Comparison of ENCODE assay signal across 10 mouse cellular contexts in the genomic region with DNA sequence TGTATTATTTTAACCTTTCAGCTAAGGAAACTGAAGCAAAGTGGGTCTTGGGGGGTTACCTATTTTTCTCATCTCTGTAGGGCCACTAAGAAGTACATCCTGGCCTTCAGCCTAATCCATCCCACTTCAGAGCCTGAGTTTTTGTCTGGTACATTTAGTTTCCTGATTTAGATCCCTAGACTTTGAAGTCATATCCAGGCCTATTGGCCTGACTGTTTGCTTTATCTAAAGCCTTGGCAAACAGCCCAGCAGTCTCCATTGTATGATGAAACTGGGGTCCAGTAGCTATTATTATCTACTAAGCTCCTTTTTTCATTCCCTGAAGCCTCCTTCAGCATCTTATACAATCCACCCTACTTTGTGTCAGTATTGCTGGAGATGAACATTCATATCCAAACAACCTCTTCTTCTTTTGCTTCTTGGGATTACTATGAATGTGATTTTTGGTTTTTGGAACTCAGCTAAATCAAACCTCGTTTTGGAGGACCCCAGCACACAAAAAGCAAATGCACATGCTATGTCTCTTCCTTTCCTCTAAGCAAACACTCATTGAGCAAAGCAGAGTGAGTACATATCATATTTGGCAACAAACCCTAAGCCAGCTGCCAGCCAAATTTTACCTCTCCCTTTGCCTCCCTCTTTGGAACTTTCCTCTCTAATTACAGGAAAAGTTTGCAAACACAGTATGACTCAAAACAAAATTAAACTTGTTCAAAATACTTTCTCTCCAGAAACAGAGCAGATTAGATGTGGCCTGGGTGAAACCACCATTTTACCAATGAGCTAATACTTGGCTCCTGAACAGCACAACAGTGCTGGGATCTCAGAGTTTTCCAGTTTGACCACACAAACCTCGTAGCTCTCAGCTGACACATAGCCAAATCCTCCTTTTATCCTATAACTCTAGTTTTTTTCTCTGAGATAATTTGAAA.
DNase-seq lines count a peak whose midpoint lies in the region; ATAC-seq and TF ChIP-seq lines count a peak whose summit lies in the region.
"Had no signal": no experiment of that assay in that cellular context is flagged by ENCODE, and none has a peak within 500 bp of the region (broad histone marks: within the 10 kb centered on the region; RNA-seq: fewer than 3 reads in every experiment).

No protein-coding gene starts in this region.

- H3K27me3 ChIP-seq in hindbrain, postnatal 0 days (ENCODE audit: insufficient read depth, low read length) = no peaks in the 10 kb centered on the region
- H3K27me3 ChIP-seq in hindbrain, embryonic 12.5 days = no peaks in the 10 kb centered on the region
- no peaks in the 10 kb centered on the region for H3K27me3 ChIP-seq in embryonic facial prominence, embryonic 15.5 days
- H3K27me3 ChIP-seq: limb, embryonic 12.5 days had no signal

- no peak overlapping the region for H3K4me3 ChIP-seq in hindbrain, postnatal 0 days (ENCODE audit: low read length)
- no peak overlapping the region for H3K4me3 ChIP-seq in hindbrain, embryonic 12.5 days
- H3K4me3 ChIP-seq in embryonic facial prominence, embryonic 15.5 days (replicated peaks) = no peak overlapping the region
- no peak overlapping the region for H3K4me3 ChIP-seq in layer of hippocampus, adult 2 months
- H3K4me3 ChIP-seq in left cerebral cortex, adult 2 months = no peak overlapping the region
- H3K4me3 ChIP-seq: limb, embryonic 12.5 days had no signal

- H3K9ac ChIP-seq in hindbrain, postnatal 0 days (replicated peaks; ENCODE audit: low read length) = no peak overlapping the region
- H3K9ac ChIP-seq in hindbrain, embryonic 12.5 days = no peak overlapping the region
- no peak overlapping the region for H3K9ac ChIP-seq in embryonic facial prominence, embryonic 15.5 days
- H3K9ac ChIP-seq: limb, embryonic 12.5 days had no signal

- TF ChIP-seq CTCF in hindbrain, postnatal 0 days (IDR thresholded peaks at IDR 0.05; ENCODE audit: low read depth) = no peak
- no peak for TF ChIP-seq CTCF in layer of hippocampus, adult 2 months (conservative IDR thresholded peaks at IDR 0.05)
- TF ChIP-seq CTCF in left cerebral cortex, adult 2 months (IDR thresholded peaks at IDR 0.05) = no peak

- WGBS in hindbrain, postnatal 0 days = 36% methylated on average over 2 of the region's 2 CpGs
- WGBS in hindbrain, embryonic 12.5 days = 71% methylated on average over 2 of the region's 2 CpGs
- WGBS in embryonic facial prominence, embryonic 15.5 days = 36% methylated on average over 2 of the region's 2 CpGs

- H3K27ac ChIP-seq in hindbrain, postnatal 0 days = no peak overlapping the region
- no peak overlapping the region for H3K27ac ChIP-seq in hindbrain, embryonic 12.5 days
- no peak overlapping the region; the same call in 1 of the 2 replicates for H3K27ac ChIP-seq in embryonic facial prominence, embryonic 15.5 days (replicated peaks)
- H3K27ac ChIP-seq in layer of hippocampus, adult 2 months = no peak overlapping the region
- H3K27ac ChIP-seq in left cerebral cortex, adult 2 months = no peak overlapping the region
- H3K27ac ChIP-seq: limb, embryonic 12.5 days had no signal

- H3K4me2 ChIP-seq in hindbrain, postnatal 0 days (ENCODE audit: low read depth, low read length) = no peak overlapping the region
- no peak overlapping the region for H3K4me2 ChIP-seq in hindbrain, embryonic 12.5 days (replicated peaks)
- H3K4me2 ChIP-seq in embryonic facial prominence, embryonic 15.5 days (replicated peaks) = no peak overlapping the region
- H3K4me2 ChIP-seq: limb, embryonic 12.5 days had no signal

- no peaks in the 10 kb centered on the region for H3K4me1 ChIP-seq in hindbrain, postnatal 0 days (ENCODE audit: insufficient read depth, low read length)
- H3K4me1 ChIP-seq in hindbrain, embryonic 12.5 days = no peaks in the 10 kb centered on the region
- H3K4me1 ChIP-seq in embryonic facial prominence, embryonic 15.5 days = no peaks in the 10 kb centered on the region
- H3K4me1 ChIP-seq: limb, embryonic 12.5 days had no signal

- DNase-seq in hindbrain, postnatal 0 days (ENCODE audit: low spot score) = peak; percentile 52
- DNase-seq in Muller cell, postnatal 12 days (ENCODE audit: inconsistent ontology term) = peak; percentile 56
- DNase-seq in lung, postnatal 10 days = peak; percentile 72
- DNase-seq in B cell, adult 2 months = no peak
- DNase-seq in layer of hippocampus, adult 2 months (ENCODE audit: low spot score in 2 of 2) = no peak
- DNase-seq in left cerebral cortex, adult 2 months (ENCODE audit: extremely low spot score in 1 of 2, low spot score in 2 of 2) = no peak
- DNase-seq: cerebellum, adult 2 months had no signal

- ATAC-seq in hindbrain, postnatal 0 days = no peak
- ATAC-seq in hindbrain, embryonic 12.5 days (ENCODE audit: low FRiP score) = no peak
- ATAC-seq in embryonic facial prominence, embryonic 15.5 days (ENCODE audit: insufficient number of reproducible peaks, low FRiP score, low TSS enrichment, low read depth) = peak; percentile 47; the same call in 1 of the 2 replicates

- no peaks in the 10 kb centered on the region for H3K36me3 ChIP-seq in hindbrain, postnatal 0 days (ENCODE audit: insufficient read depth, low read length)
- H3K36me3 ChIP-seq in hindbrain, embryonic 12.5 days = no peaks in the 10 kb centered on the region
- H3K36me3 ChIP-seq in embryonic facial prominence, embryonic 15.5 days = no peaks in the 10 kb centered on the region
- H3K36me3 ChIP-seq: limb, embryonic 12.5 days had no signal

- intact Hi-C loops in left cerebral cortex, adult 2 months (cut with DNase I) = no loop called here

- no peaks in the 10 kb centered on the region for H3K9me3 ChIP-seq in hindbrain, postnatal 0 days (ENCODE audit: low read length)
- no peaks in the 10 kb centered on the region for H3K9me3 ChIP-seq in hindbrain, embryonic 12.5 days (replicated peaks)
- H3K9me3 ChIP-seq in embryonic facial prominence, embryonic 15.5 days (replicated peaks) = no peaks in the 10 kb centered on the region
- H3K9me3 ChIP-seq: limb, embryonic 12.5 days had no signal

Comparison
In these comparisons a context has a peak if more than half of its experiments do, and no peak if none do; other contexts are left out.
1. DNase-seq: peak in hindbrain, postnatal 0 days (single experiment), Muller cell, postnatal 12 days (single experiment) and lung, postnatal 10 days (single experiment); none in B cell, adult 2 months (0 of 2), layer of hippocampus, adult 2 months (0 of 2) and left cerebral cortex, adult 2 months (0 of 2).